Mouse (Mus musculus): ENCODE measurements at regions not wholly inside any gene's neighbourhood (a gene's known extent, or its start where the extent isn't known, plus 50 kb on each side); places are given as distances from the start of the nearest gene placed in this dataset.

DNA sequence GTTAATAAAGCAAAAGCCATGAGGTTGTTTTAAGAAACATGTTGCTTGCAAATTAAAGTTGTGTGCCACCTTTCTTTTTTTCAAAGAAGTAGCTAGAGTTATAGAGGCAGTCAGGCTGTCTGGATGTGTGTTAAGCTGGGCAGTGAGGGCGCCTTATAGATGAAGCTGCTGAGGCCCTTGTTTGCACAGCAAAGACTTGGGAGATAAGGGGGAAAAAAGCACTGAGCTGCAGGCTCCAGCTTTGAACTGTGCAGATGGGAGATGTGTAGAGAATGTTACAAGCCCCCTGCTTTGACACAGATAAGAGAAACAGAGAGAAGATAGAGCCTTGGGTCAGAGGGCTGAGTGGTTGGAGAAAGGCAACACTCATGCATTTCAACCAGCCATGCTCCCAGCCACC, 445.7 kb downstream of the Lmo4 start:
- TF ChIP-seq POLR2A (IDR thresholded peaks at IDR 0.05; ENCODE audit: low read depth, low read length) (no peak), CTCF (IDR thresholded peaks at IDR 0.05; ENCODE audit: borderline replicate concordance, insufficient read depth, low read length) (no peak)
